Mouse (Mus musculus): Measurements from ENCODE around the gene Ms4a10.

Ms4a10 gene

DNA sequence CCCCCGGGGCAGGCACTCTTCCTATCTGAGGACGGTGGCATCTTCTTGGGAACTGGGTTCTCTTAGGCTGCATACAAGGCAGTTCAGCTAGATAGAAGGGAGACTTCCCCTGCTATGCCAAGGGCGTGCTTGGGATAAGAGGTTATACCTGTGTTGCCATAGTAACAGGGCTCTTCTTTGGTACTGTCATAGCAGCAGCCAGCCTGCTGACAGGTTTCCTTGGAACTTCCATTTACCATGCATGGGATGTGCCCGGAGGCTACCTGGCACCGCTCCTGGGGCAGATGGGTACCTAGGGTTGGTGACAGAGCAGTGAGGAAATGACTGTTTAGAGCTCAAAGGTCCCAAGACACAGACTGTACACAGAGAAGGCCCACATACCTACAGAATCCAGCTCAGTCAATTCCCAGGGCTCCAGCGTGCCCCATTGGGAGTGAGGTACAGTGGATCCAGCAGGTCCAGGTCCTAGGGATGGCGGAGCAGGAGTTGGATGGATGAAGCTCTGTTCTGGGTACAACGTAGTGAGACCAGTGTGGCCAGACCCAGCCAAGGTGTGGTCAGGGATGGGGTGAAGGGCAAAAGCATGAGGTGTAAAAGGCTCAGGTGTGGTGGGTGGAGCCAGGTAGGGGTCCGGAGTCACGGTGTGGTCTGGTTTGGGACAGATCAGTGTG is 56.0 kb downstream of the Ms4a10 start:
- no peak for DNase-seq (ENCODE audit: low spot score)

DNA sequence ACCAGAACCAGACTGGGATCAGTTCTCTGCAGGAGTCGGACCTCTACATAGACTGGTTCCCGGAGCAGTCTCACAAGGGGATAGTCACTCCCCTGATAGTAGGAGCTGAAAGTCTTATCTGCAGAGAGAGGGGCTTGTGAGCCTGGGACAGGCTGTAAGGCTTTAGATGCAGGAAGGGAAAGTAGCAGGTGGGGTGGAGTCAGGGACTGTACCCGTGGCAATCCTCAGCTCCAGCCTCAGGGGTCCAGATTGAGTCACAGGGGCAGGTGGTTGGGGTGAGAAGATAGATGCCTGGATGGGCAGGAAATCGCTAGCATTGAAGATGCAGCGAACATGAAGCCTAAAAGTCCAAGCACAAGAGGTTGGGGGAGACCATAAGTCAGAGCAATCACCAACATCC is 58.0 kb downstream of the Ms4a10 start:
- DNase-seq (ENCODE audit: low spot score) = no peak

DNA sequence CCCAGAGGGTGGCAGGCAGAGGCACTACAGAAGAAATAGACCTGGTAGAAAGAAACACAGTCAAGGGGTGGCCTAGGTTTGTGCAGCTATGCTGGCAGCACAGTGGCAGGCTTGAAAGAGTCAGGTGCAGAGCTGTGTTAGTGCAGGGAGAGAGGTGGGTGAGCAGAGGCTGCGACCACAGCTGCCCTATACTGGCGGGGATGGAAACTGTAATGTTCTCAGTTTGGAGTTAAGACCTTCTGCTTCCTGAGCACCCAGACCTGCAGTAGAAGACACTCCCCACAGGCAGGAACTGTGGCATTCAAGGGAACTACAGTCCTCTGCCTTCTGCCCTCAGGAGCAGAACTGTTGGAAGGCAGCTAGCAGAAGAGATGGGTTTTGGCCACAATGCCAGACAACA is 59.6 kb downstream of the Ms4a10 start:
- no peak for DNase-seq (ENCODE audit: low spot score)

DNA sequence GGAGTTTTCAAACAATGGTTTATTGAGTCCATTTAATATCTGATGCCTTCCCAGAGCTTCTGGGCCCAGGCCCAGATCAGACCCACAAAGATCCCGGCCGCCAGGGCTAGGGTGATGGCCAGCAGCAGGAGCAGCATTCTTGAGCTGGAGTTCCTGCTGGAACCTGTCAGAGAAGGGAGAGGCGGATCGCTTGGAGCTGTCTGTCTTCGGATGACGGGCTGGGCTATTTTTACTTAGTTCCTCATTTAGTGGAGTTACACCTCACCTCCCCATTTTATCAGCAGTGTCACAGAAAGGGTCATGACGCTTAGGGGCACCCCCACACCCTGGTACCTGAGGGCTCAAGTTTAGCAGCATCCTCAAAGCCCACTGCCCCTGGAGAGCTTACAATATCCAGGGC is 60.2 kb downstream of the Ms4a10 start:
- DNase-seq (ENCODE audit: low spot score) = no peak
